Mouse (Mus musculus): ENCODE results near the gene Klhl10. TPM values are rescaled to one million over a fixed set of nuclear protein-coding genes. Genes with fewer than 3 reads are reported as not detected.

The Klhl10 gene
- total RNA-seq, 2 experiments from 2014 or later, result not detected

DNA sequence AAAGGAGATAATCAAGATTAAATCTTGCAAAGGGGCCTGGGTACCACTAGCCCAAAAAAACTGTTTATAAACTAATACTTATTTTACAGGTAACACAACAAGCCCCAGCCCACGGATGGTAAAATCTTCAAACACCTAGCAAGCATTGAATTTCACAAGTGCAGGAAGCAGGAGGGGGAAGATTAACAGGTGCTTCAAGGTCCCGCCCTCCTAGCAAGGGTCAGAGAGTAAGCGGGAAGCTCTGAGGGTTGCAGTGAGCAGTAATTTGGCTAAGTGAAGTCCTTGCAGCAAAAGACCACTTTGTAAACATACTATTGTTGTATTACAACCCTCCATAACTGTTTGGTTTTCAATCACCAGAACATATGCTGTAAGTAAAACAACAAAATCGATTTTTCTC, 15.5 kb downstream of the Klhl10 start:
- ATAC-seq (replicated peaks; ENCODE audit: poor library complexity, severe bottlenecking), result no peak

DNA sequence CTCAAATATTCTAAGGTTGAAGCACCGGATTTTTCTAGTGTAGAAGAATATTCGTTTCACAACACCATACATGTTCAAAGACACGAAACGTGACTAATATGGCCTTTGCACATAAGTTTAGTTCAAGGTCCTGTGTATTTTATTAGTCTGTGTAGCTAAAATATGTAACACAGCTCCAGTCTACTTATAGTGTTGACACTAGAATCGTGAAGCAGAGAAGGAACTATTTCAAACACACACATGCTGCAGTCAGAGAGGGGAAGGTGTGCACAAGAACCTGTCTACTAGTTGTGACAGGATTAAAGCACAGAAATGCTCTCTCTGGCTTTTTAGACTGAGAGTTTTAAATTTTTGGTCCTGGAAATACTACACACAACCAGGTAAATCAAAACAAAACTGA, 16.0 kb downstream of the Klhl10 start:
- ATAC-seq (replicated peaks; ENCODE audit: poor library complexity, severe bottlenecking), result no peak

DNA sequence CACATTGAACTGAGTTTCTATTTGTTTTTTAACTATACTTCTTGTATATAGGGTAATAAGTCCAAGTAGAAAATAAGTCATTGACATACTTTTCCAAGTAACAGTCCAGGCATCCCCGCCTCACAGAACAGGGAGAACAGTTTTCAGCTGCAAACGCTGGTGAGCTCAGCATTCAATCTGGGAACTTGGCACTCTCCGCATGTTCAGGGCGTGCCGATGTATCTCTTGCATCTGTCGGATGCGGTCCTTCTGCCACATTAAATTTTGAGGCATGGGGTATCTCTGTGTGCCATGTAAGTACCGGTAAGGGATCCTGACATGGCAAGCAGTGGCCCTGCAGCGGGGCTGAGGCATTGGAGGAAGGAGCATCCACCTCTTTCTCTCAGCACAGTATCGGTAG, 21.0 kb downstream of the Klhl10 start:
- ATAC-seq (replicated peaks; ENCODE audit: poor library complexity, severe bottlenecking), result no peak

DNA sequence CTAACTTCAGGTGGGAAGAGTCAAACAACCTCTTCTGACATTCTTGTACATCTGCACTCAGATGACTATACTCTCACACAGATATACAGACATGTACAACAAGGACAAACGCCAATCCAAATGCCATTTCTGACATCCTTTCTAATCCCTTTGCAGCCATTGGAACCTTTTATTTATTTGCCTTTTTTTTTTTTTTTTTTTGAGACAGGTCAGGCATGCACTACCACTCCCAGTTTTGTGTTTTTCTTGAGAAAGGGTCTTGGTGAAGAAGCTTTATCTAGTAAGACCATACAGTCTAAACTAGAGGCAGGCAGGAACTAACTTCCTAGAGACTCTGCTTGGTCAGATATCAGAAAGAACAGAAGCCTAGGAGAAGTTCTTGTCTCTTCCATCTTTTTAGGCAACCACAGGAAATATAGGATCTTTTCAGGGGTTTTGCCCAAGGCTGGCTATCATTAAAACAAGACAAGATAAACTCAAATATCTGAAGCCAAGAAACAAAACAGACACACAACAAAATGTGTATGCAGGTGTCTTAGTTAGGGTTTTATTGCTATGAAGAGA, 23.6 kb downstream of the Klhl10 start:
- no peak for ATAC-seq (replicated peaks; ENCODE audit: poor library complexity, severe bottlenecking)

DNA sequence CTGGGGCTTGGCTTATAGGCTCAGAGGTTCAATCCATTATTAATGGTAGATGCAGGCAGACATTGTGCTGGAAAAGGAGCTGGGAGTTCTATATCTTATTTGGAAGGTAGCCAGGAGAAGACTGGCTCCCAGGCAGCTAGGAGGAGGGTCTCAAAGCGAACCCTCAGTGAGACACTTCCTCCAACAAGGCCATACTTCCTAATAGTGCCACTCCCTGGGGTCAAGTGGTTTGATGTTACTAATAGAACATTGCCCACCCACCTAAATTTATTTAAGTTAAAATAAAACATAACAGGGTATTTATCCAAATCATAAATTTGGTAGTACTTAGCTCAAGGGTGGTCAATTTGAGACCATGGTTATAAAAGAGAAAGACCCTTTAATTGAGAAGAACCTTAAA, 24.1 kb downstream of the Klhl10 start:
- no peak for ATAC-seq (replicated peaks; ENCODE audit: poor library complexity, severe bottlenecking)

DNA sequence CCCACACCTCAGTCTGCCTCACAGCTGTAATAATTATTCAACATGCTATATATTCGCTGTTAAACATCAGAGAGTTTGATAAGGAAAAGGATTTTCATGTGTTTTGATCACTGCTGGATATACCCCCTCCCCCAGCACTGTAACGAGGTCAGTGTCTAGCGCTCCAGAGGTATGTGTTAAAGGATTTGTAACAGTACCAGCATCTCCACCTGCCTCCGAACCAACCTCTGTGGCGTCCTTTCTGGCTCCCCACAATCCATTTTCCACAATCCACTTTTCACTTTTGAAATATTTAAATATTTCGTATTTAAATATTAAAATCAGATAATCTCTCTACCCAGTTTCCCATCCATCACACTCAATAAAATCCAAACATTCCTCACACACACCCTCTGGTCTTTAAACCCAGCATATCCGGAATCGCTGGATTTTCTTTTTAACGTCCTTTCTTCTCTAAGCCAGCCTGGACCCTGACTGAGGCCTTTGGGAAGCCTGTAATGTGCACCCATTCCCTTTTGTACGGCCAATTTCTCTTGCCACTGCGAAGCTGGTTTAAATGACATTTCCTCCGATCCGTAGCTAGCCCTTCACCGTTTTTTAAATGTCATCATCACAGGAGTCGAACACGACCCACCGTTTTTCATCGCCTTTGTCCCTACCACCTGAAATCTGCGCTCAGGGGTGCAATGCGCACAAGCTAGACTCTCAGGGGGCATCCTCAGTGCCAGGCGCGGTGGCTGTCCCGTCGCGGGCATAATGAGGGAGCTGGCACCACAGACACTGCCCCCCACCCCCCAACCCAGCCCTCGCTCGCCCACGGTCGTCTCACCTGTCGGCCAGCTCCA, 29.9 kb downstream of the Klhl10 start:
- 0 out of 2 replicates have a peak, but pooled peaks have one; percentile 2 for ATAC-seq (replicated peaks; ENCODE audit: poor library complexity, severe bottlenecking)

DNA sequence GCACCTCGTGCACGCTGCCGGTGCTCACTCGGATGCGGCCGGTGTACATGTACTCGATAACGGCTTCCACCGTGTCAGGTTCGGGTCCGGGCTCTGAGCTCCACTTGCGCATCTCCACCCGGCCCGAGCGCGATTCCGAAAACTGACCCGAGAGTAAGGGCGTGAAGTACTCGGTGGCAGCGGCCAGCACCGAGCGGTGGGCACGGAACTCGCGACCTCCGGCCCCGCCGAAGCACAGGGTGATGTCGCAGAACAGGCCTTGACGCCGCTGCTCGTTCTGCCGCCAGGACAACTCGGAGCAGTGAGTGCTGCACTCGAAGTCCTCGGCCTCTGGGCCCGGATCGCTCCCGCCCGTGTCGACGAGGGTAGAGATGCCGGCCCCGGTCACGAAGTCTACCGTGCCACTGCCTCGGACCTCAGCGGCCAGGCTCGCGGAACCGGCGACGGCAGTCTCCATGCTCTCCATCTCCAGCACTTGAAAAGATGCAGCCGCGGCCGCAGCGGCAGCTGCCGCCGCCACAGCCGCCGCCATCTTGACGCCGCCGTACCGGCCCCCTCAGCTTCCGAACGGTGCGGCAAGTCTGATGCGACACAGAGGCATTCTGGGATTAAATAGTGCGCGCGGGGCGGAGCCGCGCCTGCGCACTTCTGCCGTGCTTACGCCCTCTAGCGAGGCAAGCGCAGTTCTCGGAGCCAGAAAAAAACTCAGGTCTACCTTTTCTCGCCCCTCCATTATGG, 30.6 kb downstream of the Klhl10 start, which contains the start of gene Klhl11:
Gene Klhl11 (minus strand): TSS at position 545 of the 738 bp plus-strand sequence.
- peak; percentile 96 for ATAC-seq (replicated peaks; ENCODE audit: poor library complexity, severe bottlenecking)

DNA sequence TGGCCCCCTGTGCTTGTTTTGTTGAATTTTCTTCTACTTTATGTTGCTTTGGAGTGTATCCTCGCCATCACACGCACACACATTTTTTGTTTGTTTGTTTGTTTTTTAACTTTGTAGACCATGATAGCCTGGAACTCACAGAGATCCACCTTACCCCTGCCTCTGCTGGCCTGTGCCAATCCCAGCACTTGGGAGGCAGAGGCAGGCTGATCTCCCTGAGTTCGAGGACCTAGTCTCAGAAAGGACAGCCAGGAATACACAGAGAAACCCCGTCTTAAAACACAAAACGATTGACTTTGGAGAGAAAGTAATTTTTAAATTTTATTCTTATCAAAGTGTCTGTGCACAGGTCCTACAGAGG, 31.2 kb downstream of the Klhl10 start:
- peak; percentile 12 for ATAC-seq (replicated peaks; ENCODE audit: poor library complexity, severe bottlenecking)

DNA sequence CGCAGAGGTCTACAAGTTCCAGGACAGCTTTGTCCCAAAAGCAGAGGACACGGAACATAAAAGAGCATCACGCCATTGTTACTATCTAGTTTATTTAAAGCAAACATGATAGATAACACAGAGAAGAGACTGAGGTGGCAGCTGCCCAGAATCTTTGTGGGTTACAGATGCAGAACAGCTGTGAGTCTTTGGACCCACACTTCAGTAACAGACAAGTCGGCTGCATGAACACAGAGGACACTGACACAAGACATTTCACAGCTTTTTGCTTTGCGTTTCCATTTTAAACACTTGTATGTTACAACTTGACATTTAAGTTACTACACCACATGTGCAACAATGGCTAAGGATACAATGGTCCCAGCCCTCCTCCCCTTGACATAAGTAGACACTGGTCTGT, 34.6 kb downstream of the Klhl10 start:
- no peak for ATAC-seq (replicated peaks; ENCODE audit: poor library complexity, severe bottlenecking)

DNA sequence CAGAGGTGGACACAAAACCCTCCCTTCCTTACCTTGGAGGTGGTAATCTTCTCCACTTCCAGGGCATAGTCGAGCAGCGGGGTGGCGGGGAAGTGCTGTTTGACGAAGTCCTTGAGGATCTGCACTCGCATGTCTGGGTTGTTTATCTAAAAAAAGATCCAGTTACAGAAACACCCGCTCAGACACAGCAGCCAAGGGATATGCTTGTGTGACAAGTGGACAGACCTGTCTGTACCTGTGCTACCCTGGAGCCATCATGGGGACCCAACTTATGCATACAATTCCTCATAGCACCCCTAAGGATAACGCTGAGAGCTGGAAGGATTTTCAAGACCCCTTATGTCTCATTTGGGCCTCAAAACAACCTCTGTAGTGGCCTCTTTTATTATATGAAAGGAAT, 37.4 kb downstream of the Klhl10 start:
- no peak for ATAC-seq (replicated peaks; ENCODE audit: poor library complexity, severe bottlenecking)

DNA sequence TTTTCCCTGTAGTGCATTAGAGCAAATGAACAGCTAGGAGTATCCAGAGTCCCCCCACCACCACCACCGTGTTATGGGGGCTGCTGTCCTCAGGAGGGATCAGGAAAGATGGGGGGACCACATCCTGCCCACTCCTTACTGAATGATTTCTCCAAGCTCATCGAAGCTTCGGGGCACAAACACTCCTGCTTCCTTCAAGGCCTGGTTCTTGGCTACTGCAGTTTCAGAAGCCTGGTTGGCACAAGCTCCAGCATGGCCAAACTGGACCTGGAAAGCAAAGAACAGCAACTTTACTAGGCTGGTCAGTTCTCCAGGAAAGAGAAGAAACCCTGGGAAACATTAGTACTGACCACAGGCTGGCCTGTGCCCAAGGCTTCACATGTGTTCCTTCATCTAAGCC, 42.7 kb downstream of the Klhl10 start:
- ATAC-seq (replicated peaks; ENCODE audit: poor library complexity, severe bottlenecking), result no peak

DNA sequence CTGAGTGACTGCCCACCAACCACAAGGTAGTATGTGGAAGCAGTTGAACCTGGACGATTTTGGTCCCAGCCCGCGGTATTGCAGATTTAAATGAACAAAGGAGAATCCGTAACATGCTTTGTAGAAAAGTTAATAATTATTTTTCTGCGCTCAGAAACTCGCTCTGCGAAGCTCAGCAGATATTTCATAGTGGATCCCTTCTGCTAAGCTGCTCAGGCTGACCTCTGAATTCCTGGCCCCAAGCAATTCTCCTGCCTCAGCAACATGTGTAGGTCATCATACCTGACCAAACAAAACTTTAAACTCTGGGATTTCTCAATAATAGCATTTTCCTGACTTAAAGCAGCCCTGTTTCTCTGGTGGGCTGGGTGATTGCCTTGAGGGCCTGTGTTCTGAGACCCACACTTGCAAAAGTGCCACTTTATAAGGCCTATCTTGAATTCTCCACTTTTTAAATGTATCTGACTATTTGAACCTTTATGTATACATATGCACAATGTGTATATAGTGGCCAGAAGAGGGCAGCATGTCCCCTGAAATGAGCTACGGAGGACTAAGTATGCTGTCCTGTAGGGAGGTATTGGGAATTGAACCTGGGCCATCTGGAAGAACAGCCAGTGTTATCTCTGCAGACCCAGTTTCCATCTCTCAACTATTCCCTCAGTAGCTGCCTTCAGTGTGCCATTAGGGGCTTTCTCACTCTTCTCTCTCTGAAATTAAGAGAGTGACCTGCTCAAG, 44.3 kb downstream of the Klhl10 start:
- ATAC-seq (replicated peaks; ENCODE audit: poor library complexity, severe bottlenecking), result peak; percentile 48

DNA sequence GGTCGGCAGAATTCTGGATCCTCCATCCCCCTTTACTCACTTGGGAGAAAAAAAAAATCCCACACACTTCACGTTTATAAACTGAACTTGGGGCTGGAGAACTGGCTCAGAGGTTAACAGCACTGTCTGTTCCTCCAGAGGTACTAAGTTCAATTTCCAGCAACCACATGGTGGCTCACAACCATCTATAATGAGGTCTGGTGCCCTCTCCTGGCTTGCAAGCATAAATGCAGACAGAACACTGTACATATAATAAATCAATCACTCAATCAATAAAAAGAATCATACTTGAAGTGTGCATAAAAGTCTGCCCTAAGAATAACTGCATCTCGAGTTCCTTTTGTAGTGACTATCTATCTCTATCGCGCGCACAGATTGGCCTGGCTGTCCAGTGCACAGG, 49.2 kb downstream of the Klhl10 start:
- ATAC-seq (replicated peaks; ENCODE audit: poor library complexity, severe bottlenecking), result no peak

DNA sequence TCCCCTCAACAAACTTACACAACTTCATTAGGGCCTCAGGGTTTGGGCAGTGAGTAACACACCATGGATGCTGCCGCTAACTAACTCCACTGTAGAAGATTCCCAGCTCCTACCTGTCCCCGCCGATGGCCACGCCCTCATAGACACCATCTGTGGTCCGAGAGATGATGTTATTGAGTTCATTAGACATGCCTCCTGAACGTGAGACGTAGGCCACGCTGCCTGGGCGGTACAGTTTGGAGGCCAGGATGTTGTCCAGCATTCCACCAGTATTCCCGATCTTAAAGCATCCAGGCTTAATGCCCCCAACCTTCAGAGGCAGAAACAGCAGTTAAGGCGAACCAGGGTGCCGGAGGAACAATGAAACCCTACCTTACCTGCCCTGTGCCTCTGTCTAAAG, 52.1 kb downstream of the Klhl10 start:
- ATAC-seq (replicated peaks; ENCODE audit: poor library complexity, severe bottlenecking), result no peak

DNA sequence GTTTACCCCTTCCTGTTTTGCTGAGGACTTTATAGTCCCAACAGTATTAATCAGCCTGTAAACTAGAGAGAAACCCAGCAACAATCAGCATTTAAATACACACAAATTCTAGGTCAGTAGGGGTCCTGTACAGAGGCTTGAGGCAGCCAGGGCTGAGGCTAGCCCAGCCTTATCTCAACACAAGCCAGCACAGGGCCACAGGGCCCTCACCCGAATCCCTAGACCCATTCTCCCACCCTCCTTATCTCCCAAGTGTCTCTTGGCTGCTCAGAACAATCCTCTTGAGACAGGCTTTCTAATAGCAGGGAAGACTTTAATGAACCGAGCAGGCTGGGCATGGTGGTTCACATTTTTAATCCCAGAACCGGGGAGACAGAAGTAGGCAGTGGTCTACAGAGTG, 58.5 kb downstream of the Klhl10 start:
- ATAC-seq (replicated peaks; ENCODE audit: poor library complexity, severe bottlenecking), result no peak

DNA sequence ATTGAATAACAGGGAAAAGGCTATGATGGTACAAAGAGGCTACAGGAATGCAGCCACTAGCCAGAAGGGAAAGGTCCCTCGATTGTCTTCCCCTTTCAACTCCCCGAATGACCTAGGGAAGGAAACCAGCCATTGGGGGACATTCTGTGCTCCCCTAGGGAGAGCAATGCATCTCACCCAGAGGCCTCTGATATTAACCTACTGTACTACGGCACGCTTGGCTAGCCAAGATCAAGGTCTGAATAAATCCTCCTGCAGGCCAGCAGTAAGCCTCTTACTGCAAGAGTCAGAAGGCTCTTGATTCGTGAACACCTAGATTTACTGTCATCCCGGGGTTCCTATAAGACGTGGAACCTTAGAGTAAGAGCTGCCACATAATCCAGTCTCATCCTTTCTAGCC, 58.9 kb downstream of the Klhl10 start:
- ATAC-seq (replicated peaks; ENCODE audit: poor library complexity, severe bottlenecking), result no peak

DNA sequence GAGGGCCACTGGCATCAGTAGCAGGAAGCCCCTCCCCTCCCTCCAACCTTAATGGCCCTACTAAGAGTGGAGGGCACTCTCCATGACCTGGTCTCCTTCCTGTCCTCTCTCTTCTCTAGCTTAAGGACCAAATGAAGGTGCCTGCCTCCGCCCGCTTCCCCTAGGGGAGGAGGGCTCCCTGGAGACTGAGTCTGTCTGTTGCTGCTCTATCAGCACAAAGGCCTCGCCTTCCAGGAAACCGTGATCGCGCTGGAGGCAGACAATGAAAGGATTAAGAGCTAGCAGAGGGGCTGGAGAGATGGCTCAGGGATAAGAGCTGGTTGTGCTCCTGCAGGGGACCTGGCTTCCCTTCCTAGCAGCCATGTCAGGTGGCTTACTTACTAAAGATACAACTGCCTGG, 59.6 kb downstream of the Klhl10 start:
- ATAC-seq (replicated peaks; ENCODE audit: poor library complexity, severe bottlenecking), result no peak

DNA sequence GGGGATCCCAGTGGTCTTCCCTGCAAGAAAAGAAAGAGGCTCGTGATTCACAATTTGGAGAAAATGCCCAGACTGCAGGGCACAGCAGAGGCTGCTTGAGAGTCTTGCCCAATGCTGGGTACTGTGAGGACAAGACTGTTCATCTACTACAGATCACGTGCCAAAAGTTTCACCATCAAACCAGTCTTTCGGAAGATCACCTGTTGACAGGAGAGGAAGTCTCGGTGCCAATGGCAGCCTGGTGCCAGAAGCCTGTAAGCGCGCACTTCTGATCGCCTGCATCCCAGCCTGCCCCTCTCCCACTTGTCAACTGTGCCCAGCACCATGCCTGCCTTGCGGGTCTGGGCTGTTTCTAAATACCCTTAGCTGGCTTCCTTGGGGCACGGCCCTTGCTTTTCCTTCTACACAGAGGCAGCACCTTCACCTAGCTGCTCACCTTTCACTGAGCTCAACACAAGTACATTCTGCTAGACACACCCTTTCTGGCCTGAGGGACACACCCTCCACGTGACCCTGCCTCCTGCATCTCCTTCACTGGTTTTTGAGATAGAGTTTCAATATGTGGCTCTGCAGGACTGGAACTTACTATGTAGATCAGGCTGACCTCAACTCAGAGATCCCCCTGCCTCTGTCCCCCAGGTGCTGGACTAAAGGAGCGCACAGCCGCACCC, 63.4 kb downstream of the Klhl10 start:
- no peak for ATAC-seq (replicated peaks; ENCODE audit: poor library complexity, severe bottlenecking)

DNA sequence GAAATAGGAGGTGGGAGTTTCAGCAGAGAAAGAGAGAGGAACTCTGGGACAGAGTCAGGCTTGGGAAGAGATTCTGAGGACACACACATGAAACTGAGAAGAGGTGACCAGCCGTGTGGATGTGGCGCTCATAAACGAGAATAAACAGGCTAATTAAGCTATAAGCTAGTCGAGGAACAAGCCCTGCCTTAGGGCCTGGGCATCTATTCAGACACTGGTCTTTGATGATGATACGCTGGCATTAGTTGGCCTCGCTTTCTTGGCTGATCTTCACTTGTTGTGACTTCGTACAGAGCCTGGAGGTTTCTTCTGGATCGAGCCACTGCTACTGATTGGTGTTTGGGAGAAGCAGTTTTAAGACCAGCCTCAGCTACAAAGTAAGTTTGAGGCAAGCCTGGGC, 64.3 kb downstream of the Klhl10 start:
- no peak for ATAC-seq (replicated peaks; ENCODE audit: poor library complexity, severe bottlenecking)

Measured in granulocyte monocyte progenitor cell, adult 5-6 weeks (primary cell).